Mouse (Mus musculus) MEL (cell line): Measurements from ENCODE around the gene Pcsk4.
A peak's percentile ranks its signal among the peaks of the same experiment; 100 is the strongest.

Experiments
- CHD2 ChIP-seq: IDR thresholded peaks from 2 replicates; pipeline ENCODE4 v1.6.1; 2011; ENCODE audit warnings: low read length, improper control_type of control experiment
- CTCF ChIP-seq, 3 experiments: IDR thresholded peaks in 2 of 3; conservative IDR thresholded peaks in 1 of 3; 2 replicates each; pipeline ENCODE4 v1.5.1; 2011 to 2012; ENCODE audit warnings: low read length in 3 of 3, low read depth in 2 of 3, mild to moderate bottlenecking in 2 of 3, improper control_type of control experiment in 1 of 3, inconsistent platforms in 1 of 3, mixed read lengths in 1 of 3, moderate library complexity in 1 of 3; ENCODE audit not compliant: control insufficient read depth in 1 of 3, insufficient read depth in 1 of 3, poor library complexity in 1 of 3, severe bottlenecking in 1 of 3
- EP300 ChIP-seq, 2 experiments: IDR thresholded peaks; 2 replicates each; pipeline ENCODE4 v1.6.1; 2011; ENCODE audit warnings: improper control_type of control experiment in 2 of 2, low read length in 2 of 2, low read depth in 1 of 2, mild to moderate bottlenecking in 1 of 2
- GATA1 ChIP-seq: IDR thresholded peaks from 2 replicates; pipeline ENCODE4 v1.6.1; 2011; ENCODE audit warnings: low read depth, low read length, improper control_type of control experiment
- HCFC1 ChIP-seq: IDR thresholded peaks from 2 replicates; pipeline ENCODE4 v1.6.1; 2012; ENCODE audit warnings: low read depth, mild to moderate bottlenecking, inconsistent platforms, low read length, improper control_type of control experiment, moderate library complexity
- POLR2AphosphoS5 ChIP-seq: IDR thresholded peaks from 2 replicates; pipeline ENCODE4 v1.6.1; 2012; ENCODE audit warnings: low read depth, borderline replicate concordance, mild to moderate bottlenecking, inconsistent platforms, low read length, moderate library complexity, mixed read lengths
- SMC3 ChIP-seq: IDR thresholded peaks from 2 replicates; pipeline ENCODE4 v1.6.1; 2011; ENCODE audit warnings: low read depth, low read length, improper control_type of control experiment
- TAL1 ChIP-seq: IDR thresholded peaks from 2 replicates; pipeline ENCODE4 v1.6.1; 2012; ENCODE audit warnings: mild to moderate bottlenecking, inconsistent platforms, low read length, moderate library complexity, mixed read lengths

- no peak for TF ChIP-seq TAL1
- no peak for TF ChIP-seq CTCF (IDR thresholded peaks at IDR 0.05 in 2 of 3, conservative IDR thresholded peaks at IDR 0.05 in 1 of 3; ENCODE audit: control insufficient read depth in 1 of 3, insufficient read depth in 1 of 3, low read depth in 2 of 3, low read length in 3 of 3, poor library complexity in 1 of 3, severe bottlenecking in 1 of 3)
- no peak for TF ChIP-seq SMC3
- TF ChIP-seq EP300 (IDR thresholded peaks at IDR 0.05; ENCODE audit: low read depth in 1 of 2, low read length in 2 of 2), result 0 out of 4 replicates have a peak, but pooled peaks of 1 of the 2 experiments have one; percentile 14
- peak; percentile 88 for TF ChIP-seq HCFC1
- no peak for TF ChIP-seq GATA1
- no peak for TF ChIP-seq CHD2
- TF ChIP-seq POLR2AphosphoS5, result no peak
Measured at GRCm38 (mm10) chr10:80320340-80320760, 8.9 kb downstream of the Pcsk4 start, which contains the start of gene 2310011J03Rik.
